ENCODE assay signal across 9 mouse cellular contexts in genomic region chr16:90924606-90925370, GRCm38 (mm10). TPM values are rescaled to one million over a fixed set of nuclear protein-coding genes. Genes with fewer than 3 reads are reported as not detected.
DNase-seq lines count a peak whose midpoint lies in the region; ATAC-seq and TF ChIP-seq lines count a peak whose summit lies in the region.
"Had no signal": no experiment of that assay in that cellular context is flagged by ENCODE, and none has a peak within 500 bp of the region (broad histone marks: within the 10 kb centered on the region; RNA-seq: fewer than 3 reads in every experiment).

No protein-coding gene starts in this region.

- TF ChIP-seq EP300 in ES-Bruce4 (IDR thresholded peaks at IDR 0.05; ENCODE audit: insufficient read depth, low read depth, low read length) = no peak

- H3K36me3 ChIP-seq in ES-Bruce4 (ENCODE audit: control insufficient read depth, insufficient read depth, low read length, poor library complexity, severe bottlenecking) = no peaks in the 10 kb centered on the region; the same call in 1 of the 2 replicates
- peaks cover 31% of the 10 kb centered on the region for H3K36me3 ChIP-seq in heart, embryonic 12.5 days
- peaks cover 49% of the 10 kb centered on the region for H3K36me3 ChIP-seq in limb, embryonic 10.5 days

- peak; percentile 49; the same call in 1 of the 2 replicates for ATAC-seq in heart, embryonic 12.5 days (ENCODE audit: insufficient number of reproducible peaks, low FRiP score)

- no peak for TF ChIP-seq CTCF in ES-Bruce4 (IDR thresholded peaks at IDR 0.05; ENCODE audit: low read depth, low read length)

- H3K4me2 ChIP-seq in heart, embryonic 12.5 days = no peak overlapping the region
- H3K4me2 ChIP-seq: embryonic facial prominence, embryonic 13.5 days; limb, embryonic 13.5 days had no signal

- DNase-seq in 416B (ENCODE audit: low read depth) (peak; percentile 23), liver (peak; percentile 16)
- no peak for DNase-seq in urinary bladder, adult 18-20 months (ENCODE audit: low spot score in 2 of 2)
- DNase-seq in spleen, postnatal 14 days (ENCODE audit: low spot score in 2 of 2) = no peak
- DNase-seq in limb, embryonic 10.5 days (ENCODE audit: low spot score) = no peak

- H3K4me1 ChIP-seq in ES-Bruce4 (ENCODE audit: control insufficient read depth, insufficient read depth, low read length) = no peaks in the 10 kb centered on the region
- H3K4me1 ChIP-seq in heart, embryonic 12.5 days (replicated peaks) = peaks cover 16% of the 10 kb centered on the region
- no peaks in the 10 kb centered on the region for H3K4me1 ChIP-seq in limb, embryonic 10.5 days
- H3K4me1 ChIP-seq: embryonic facial prominence, embryonic 13.5 days had no signal

- peak overlapping the region; percentile 36; the same call in 1 of the 2 replicates for H3K4me3 ChIP-seq in ES-Bruce4 (ENCODE audit: low read depth, low read length)
- H3K4me3 ChIP-seq in heart, embryonic 12.5 days = no peak overlapping the region
- no peak overlapping the region for H3K4me3 ChIP-seq in limb, embryonic 10.5 days
- H3K4me3 ChIP-seq: embryonic facial prominence, embryonic 13.5 days; limb, embryonic 13.5 days had no signal

- 76% methylated on average over 13 of the region's 13 CpGs for WGBS in heart, embryonic 12.5 days
- 90% methylated on average over 13 of the region's 13 CpGs for WGBS in limb, embryonic 10.5 days

- no peak for TF ChIP-seq POLR2A in ES-Bruce4 (IDR thresholded peaks at IDR 0.05; ENCODE audit: insufficient read depth, low read length)

- no peaks in the 10 kb centered on the region for H3K27me3 ChIP-seq in ES-Bruce4 (ENCODE audit: control insufficient read depth, insufficient read depth, low read length, poor library complexity, severe bottlenecking)
- H3K27me3 ChIP-seq in heart, embryonic 12.5 days (replicated peaks) = 0 out of 2 replicates have a peak, but pooled peaks cover 7% of the 10 kb centered on the region
- H3K27me3 ChIP-seq in limb, embryonic 10.5 days (ENCODE audit: low read depth, poor library complexity, severe bottlenecking) = no peaks in the 10 kb centered on the region
- H3K27me3 ChIP-seq: embryonic facial prominence, embryonic 13.5 days; limb, embryonic 13.5 days had no signal

- H3K27ac ChIP-seq in ES-Bruce4 (ENCODE audit: insufficient read depth, low read length) = no peak overlapping the region
- H3K27ac ChIP-seq in heart, embryonic 12.5 days (ENCODE audit: poor library complexity, severe bottlenecking) = no peak overlapping the region
- no peak overlapping the region; the same call in 1 of the 2 replicates for H3K27ac ChIP-seq in limb, embryonic 10.5 days
- H3K27ac ChIP-seq: embryonic facial prominence, embryonic 13.5 days; limb, embryonic 13.5 days had no signal

- no peaks in the 10 kb centered on the region for H3K9me3 ChIP-seq in ES-Bruce4 (replicated peaks; ENCODE audit: control insufficient read depth, insufficient read depth, low read length, poor library complexity, severe bottlenecking)
- H3K9me3 ChIP-seq in heart, embryonic 12.5 days (replicated peaks) = no peaks in the 10 kb centered on the region
- no peaks in the 10 kb centered on the region for H3K9me3 ChIP-seq in limb, embryonic 10.5 days (replicated peaks)
- H3K9me3 ChIP-seq: embryonic facial prominence, embryonic 13.5 days; limb, embryonic 13.5 days had no signal

- H3K9ac ChIP-seq in ES-Bruce4 (ENCODE audit: low read depth, poor library complexity, severe bottlenecking) = no peak overlapping the region
- H3K9ac ChIP-seq in heart, embryonic 12.5 days = no peak overlapping the region
- H3K9ac ChIP-seq: embryonic facial prominence, embryonic 13.5 days; limb, embryonic 13.5 days had no signal

RNA-seq across cellular contexts. Expression of gene Cfap298, which starts 10.1 kb away (rescaled TPM):
- 56.9 and 58.9 TPM in 2 replicates for polyA plus RNA-seq in ES-Bruce4 (2011; ENCODE audit: insufficient read depth, insufficient read length, low read depth, missing spikeins)
- 49.0 and 50.4 TPM in 2 replicates for polyA plus RNA-seq in heart, embryonic 12.5 days (2016; fragmentation: Nextera tagmentation; extraction: Ambion mirVana)
- 45.5 and 57.1 TPM in 2 replicates for polyA plus RNA-seq in limb, embryonic 10.5 days (2016; fragmentation: Nextera tagmentation; extraction: Ambion mirVana)

Comparison
In these comparisons a context has a peak if more than half of its experiments do, and no peak if none do; other contexts are left out.
1. DNase-seq: peak in 416B (single experiment) and liver (single experiment); none in urinary bladder, adult 18-20 months (0 of 2), spleen, postnatal 14 days (0 of 2) and limb, embryonic 10.5 days (single experiment).